Mouse (Mus musculus): ENCODE measurements around the gene Acvr1b. TPM values are rescaled to one million over a fixed set of nuclear protein-coding genes. Genes with fewer than 3 reads are reported as not detected.

Acvr1b gene
- polyA plus RNA-seq, 1 experiment, result 6.4 TPM

DNA sequence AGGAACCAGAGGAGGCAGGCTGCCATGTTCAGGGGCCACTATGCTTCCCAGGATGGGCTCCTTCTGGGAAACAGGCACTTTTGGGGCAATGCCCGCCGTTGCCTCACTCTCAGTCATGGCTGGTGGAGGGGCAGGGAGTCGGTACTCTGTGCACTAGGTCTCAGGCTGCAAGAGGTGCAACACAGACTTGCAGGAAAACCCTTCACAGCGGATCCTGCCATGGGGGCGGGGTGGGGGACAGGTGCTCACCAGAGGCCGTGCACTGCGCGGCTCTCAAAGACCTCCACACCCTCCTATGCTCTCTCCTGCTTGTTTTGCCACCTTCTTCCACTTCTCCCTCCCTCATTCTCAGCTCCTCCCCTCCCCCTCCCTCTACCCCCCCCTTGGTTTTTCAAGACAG lies 31.2 kb upstream of the Acvr1b start:
- 80% methylated on average over 8 of the region's 8 CpGs for WGBS
- TF ChIP-seq CTCF (IDR thresholded peaks at IDR 0.05; ENCODE audit: control insufficient read depth, insufficient read depth, low read length) (no peak), POLR2A (IDR thresholded peaks at IDR 0.05; ENCODE audit: borderline replicate concordance, control insufficient read depth, low read depth, low read length) (no peak)
- Histone ChIP-seq H3K4me3 (replicated peaks; ENCODE audit: control insufficient read depth, low read depth, low read length) (no peak overlapping the region), H3K4me1 (ENCODE audit: control insufficient read depth, insufficient read depth, low read length) (peaks cover 11% of the 10 kb centered on the region), H3K27ac (ENCODE audit: control insufficient read depth, insufficient read depth, low read depth, low read length, poor library complexity) (no peak overlapping the region)

DNA sequence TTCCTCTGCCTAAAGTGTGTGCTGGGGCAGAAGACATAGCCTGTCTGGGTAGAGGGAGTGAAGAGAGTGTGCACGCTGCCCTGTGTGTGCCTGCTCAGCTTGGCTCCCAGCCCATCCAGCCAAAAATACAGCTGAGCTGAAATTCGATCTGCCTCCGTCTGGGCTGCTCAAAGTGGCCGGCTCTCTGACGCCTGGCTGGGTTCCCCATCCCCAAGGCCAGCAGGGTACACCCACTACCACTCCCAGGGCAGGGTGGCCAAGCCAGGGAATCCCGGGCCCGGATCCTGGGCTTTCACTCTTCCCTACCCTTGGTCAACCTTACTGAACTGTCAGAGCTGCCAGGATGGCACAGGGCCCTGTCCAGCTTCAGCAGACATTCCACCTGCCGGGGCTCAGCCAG lies 30.4 kb upstream of the Acvr1b start:
- H3K27ac ChIP-seq (ENCODE audit: control insufficient read depth, insufficient read depth, low read depth, low read length, poor library complexity), result no peak overlapping the region
- TF ChIP-seq CTCF (IDR thresholded peaks at IDR 0.05; ENCODE audit: control insufficient read depth, insufficient read depth, low read length), result no peak
- TF ChIP-seq POLR2A (IDR thresholded peaks at IDR 0.05; ENCODE audit: borderline replicate concordance, control insufficient read depth, low read depth, low read length), result no peak
- H3K4me3 ChIP-seq (replicated peaks; ENCODE audit: control insufficient read depth, low read depth, low read length), result no peak overlapping the region
- peaks cover 11% of the 10 kb centered on the region for H3K4me1 ChIP-seq (ENCODE audit: control insufficient read depth, insufficient read depth, low read length)
- WGBS, result 57% methylated on average over 8 of the region's 8 CpGs

DNA sequence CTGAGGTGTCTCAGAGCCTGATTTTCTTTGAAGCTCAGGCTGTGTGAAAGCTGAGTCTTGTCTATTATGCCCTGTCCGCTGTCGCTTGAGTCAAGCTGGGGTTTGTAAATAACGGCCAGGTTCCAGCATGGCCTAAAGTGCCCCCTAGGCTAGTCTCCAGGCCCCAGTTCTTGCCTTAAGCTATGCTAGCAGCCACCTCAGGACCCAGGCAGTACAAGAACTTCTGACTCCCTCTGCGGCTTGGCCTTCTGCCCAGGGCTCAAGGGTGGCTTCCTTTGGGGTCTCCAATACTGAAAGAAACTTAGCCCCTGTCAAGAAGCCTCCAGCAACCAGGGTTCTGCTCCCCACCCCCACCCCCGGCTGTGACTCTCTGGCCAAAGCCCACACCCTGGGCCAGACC lies 29.7 kb upstream of the Acvr1b start:
- Histone ChIP-seq H3K27ac (ENCODE audit: control insufficient read depth, insufficient read depth, low read depth, low read length, poor library complexity) (no peak overlapping the region), H3K4me3 (replicated peaks; ENCODE audit: control insufficient read depth, low read depth, low read length) (no peak overlapping the region), H3K4me1 (ENCODE audit: control insufficient read depth, insufficient read depth, low read length) (peaks cover 11% of the 10 kb centered on the region)
- WGBS, result 64% methylated on average over 5 of the region's 5 CpGs
- TF ChIP-seq POLR2A (IDR thresholded peaks at IDR 0.05; ENCODE audit: borderline replicate concordance, control insufficient read depth, low read depth, low read length), result no peak
- TF ChIP-seq CTCF (IDR thresholded peaks at IDR 0.05; ENCODE audit: control insufficient read depth, insufficient read depth, low read length), result no peak

DNA sequence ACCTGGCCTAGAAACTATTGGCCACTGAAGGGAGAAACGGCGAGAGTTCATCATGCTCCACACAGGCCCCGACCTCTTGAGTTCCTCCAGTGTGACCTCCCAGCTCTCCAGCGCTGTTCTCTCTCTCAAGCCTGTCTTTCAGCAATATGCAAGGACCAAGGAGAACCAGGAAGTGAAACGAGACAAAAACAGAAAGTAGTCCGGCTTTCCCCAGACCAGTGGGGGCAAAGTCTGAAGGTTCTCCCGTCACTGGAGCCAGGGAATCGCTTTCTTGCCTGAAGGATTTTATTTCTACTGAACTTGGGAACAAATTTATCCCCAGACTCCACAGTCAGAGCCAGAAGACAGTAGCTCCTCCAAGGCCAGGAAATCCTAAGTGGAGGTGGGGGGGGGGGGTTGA lies 29.1 kb upstream of the Acvr1b start:
- H3K27ac ChIP-seq (ENCODE audit: control insufficient read depth, insufficient read depth, low read depth, low read length, poor library complexity), result peak overlapping the region; percentile 51
- WGBS, result 52% methylated on average over 8 of the region's 8 CpGs
- H3K4me1 ChIP-seq (ENCODE audit: control insufficient read depth, insufficient read depth, low read length), result peaks cover 9% of the 10 kb centered on the region
- H3K4me3 ChIP-seq (replicated peaks; ENCODE audit: control insufficient read depth, low read depth, low read length), result peak overlapping the region; percentile 44
- TF ChIP-seq POLR2A (IDR thresholded peaks at IDR 0.05; ENCODE audit: borderline replicate concordance, control insufficient read depth, low read depth, low read length) (no peak), CTCF (IDR thresholded peaks at IDR 0.05; ENCODE audit: control insufficient read depth, insufficient read depth, low read length) (no peak)

DNA sequence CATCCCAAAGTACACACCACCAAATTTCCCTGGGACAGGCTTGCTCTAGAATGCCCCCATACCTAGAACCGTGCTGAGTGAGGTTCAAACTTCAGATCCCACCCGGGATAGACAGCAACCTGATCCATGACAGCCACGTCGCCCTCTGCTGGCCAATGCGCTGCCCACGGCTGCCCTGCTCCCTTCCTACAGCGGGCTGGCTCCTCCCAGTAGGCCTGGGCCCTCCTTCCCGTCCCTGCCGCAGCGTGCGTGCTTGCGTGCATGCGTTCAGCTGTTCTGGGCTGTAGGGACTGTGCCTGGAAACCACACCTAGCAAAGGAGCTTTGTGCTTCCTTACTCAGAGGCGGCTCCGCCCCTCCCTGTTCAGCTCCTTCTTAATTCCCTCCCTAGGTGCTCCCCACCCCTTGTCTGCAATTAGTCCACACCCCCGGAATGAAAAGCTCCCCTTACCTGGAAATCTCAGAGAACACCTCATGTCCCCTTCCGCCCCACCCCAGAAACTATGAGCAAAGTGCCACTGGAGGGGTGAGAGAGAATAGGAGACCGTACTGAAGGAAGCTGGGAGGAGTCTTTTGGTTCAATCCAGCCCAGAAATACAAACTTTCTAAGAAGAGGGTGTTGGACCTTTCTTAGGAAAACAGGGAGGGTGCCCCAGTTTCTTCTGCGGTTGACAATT lies 28.3 kb upstream of the Acvr1b start:
- TF ChIP-seq CTCF (IDR thresholded peaks at IDR 0.05; ENCODE audit: control insufficient read depth, insufficient read depth, low read length), result peak; percentile 96
- peak; percentile 76; the same call in 1 of the 2 replicates for TF ChIP-seq POLR2A (IDR thresholded peaks at IDR 0.05; ENCODE audit: borderline replicate concordance, control insufficient read depth, low read depth, low read length)
- Histone ChIP-seq H3K4me3 (replicated peaks; ENCODE audit: control insufficient read depth, low read depth, low read length) (peak overlapping the region; percentile 44), H3K4me1 (ENCODE audit: control insufficient read depth, insufficient read depth, low read length) (peaks cover 9% of the 10 kb centered on the region), H3K27ac (ENCODE audit: control insufficient read depth, insufficient read depth, low read depth, low read length, poor library complexity) (peak overlapping the region; percentile 51)
- 2% methylated on average over 19 of the region's 19 CpGs for WGBS

DNA sequence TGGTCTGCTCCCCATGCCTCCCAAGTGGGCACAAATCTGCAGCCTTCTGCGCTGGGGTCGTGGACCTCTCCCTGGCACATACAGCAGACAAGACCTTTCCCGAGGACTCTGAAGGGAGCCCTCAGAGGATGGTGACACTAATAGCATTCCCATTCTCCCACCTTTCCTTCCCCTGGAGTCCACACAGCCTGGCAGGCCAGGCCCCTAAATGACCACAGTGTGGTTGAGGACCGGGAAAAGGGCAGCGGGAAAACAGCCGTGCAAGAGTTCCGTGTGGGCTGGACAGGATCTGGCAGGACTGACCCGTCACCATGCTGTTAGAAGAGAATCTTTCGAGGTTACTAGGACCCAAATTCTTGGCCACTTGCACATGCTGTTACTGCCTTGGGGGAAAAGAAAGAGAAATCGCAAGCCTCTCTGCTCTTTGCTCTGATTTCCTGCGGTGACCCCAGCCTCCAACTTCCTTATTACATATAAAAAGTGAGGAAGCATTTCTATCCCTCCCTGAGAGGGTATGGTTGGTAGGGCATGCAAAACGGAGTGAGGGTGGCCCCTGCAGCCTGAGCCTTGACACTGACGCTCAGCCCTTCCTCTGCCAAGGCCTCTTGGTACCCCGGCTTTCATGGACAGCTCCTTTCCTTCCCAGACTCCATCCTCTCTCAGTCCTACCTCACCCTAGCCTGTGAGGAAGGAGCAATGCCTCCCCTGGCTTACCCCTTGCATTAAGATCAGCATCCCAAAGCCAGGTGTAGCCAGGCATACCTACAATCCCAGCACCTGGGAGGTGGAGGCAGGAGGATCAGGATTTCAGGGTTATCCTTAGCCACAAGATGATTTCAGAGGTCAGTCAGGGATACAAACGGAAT lies 27.5 kb upstream of the Acvr1b start:
- H3K27ac ChIP-seq (ENCODE audit: control insufficient read depth, insufficient read depth, low read depth, low read length, poor library complexity), result peak overlapping the region; percentile 39
- H3K4me1 ChIP-seq (ENCODE audit: control insufficient read depth, insufficient read depth, low read length), result peaks cover 9% of the 10 kb centered on the region
- H3K4me3 ChIP-seq (replicated peaks; ENCODE audit: control insufficient read depth, low read depth, low read length), result no peak overlapping the region
- WGBS, result 9% methylated on average over 15 of the region's 15 CpGs
- TF ChIP-seq CTCF (IDR thresholded peaks at IDR 0.05; ENCODE audit: control insufficient read depth, insufficient read depth, low read length), result no peak
- TF ChIP-seq POLR2A (IDR thresholded peaks at IDR 0.05; ENCODE audit: borderline replicate concordance, control insufficient read depth, low read depth, low read length), result 0 out of 2 replicates have a peak, but pooled peaks have one; percentile 15

DNA sequence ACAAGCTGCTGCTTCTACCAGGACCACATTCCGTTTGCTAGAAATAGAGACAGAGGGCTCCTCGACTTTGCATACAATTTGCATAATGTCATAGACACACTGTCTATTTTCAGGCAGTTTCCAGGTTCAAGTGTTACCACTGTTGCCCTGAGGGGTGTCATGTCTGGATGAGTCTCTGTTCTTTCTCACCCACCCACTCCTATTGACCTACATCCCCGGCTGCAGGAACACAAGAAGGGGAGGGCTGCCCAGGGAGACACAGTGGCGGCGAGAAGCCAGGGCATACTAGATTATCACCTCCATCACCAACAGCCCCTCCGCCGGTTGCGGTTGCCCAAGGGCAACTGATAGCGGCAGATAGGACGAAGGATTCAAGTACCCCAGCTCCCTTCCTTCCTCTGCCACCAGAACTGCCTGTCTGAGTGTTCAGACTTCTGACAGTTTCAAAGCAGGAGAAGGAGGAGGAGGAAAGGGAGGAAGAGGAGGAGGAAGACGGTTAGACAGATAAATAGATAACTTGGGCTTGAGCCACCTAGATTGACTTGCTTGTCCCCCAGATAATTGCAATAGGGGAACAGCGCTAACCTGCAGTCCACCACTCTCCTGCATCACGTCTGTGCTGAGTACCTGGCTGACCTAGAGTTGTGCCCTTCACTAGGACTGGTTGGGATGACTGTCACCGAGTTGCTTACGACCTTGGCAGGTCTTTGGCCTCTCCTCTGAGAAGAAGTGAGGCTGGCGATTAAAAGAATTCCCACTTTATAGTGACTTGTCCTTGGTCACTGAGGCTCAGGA lies 26.6 kb upstream of the Acvr1b start:
- Histone ChIP-seq H3K4me1 (ENCODE audit: control insufficient read depth, insufficient read depth, low read length) (peaks cover 9% of the 10 kb centered on the region), H3K27ac (ENCODE audit: control insufficient read depth, insufficient read depth, low read depth, low read length, poor library complexity) (peak overlapping the region; percentile 25; the same call in 1 of the 2 replicates), H3K4me3 (replicated peaks; ENCODE audit: control insufficient read depth, low read depth, low read length) (no peak overlapping the region)
- 4% methylated on average over 16 of the region's 16 CpGs for WGBS
- TF ChIP-seq CTCF (IDR thresholded peaks at IDR 0.05; ENCODE audit: control insufficient read depth, insufficient read depth, low read length) (no peak), POLR2A (IDR thresholded peaks at IDR 0.05; ENCODE audit: borderline replicate concordance, control insufficient read depth, low read depth, low read length) (no peak)

DNA sequence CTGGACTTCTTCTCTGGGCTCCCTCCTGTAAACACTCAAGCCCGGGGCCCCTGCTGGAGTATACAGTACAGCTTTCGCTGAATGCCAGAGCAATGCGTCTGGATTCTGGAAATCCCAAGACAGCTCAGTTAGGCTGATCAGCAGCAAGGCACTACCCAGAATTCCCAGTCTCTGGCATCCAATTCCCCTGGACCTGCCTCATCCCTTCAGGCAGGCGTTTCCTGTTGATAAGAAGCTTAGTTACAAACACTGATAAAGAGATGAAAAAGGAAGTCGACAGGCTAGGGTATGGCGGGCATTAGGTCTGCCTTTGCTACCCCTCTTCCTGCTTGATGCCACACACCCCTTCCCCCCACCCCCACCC lies 26.0 kb upstream of the Acvr1b start:
- Histone ChIP-seq H3K4me3 (replicated peaks; ENCODE audit: control insufficient read depth, low read depth, low read length) (no peak overlapping the region), H3K27ac (ENCODE audit: control insufficient read depth, insufficient read depth, low read depth, low read length, poor library complexity) (0 out of 2 replicates have a peak overlapping the region, but pooled peaks have one; percentile 25), H3K4me1 (ENCODE audit: control insufficient read depth, insufficient read depth, low read length) (peaks cover 9% of the 10 kb centered on the region)
- TF ChIP-seq POLR2A (IDR thresholded peaks at IDR 0.05; ENCODE audit: borderline replicate concordance, control insufficient read depth, low read depth, low read length), result no peak
- WGBS, result 7% methylated on average over 6 of the region's 6 CpGs

Measured in bone marrow, adult 2 months (tissue).